Mouse (Mus musculus) pancreas, adult 10 weeks (tissue): Measurements from ENCODE around the gene Scamp2. TPM values are rescaled to one million over a fixed set of nuclear protein-coding genes. Genes with fewer than 3 reads are reported as not detected.

Experiments
- polyA plus RNA-seq: library from polyadenylated mRNA; stranded (reverse); fragments of 350-450 nt; fragmentation: Illumina TruSeq; extraction: RNeasy Lipid Tissue Mini Kit (QIAGEN cat#74804); gene quantifications from one replicate; pipeline ENCODE4 v1.2.3, GENCODE M21; 2015; ENCODE audit warnings: low read depth, low replicate concordance; ENCODE audit not compliant: insufficient read depth

The Scamp2 gene
- polyA plus RNA-seq: 16.5 TPM

GRCm38 (mm10) chr9:57560861-57561710 lies at the start of gene Scamp2:
TSS of gene Scamp2 (plus strand) at chr9:57560943.

GRCm38 (mm10) chr9:57521056-57521911 lies 39.5 kb upstream of the Scamp2 start, which contains the start of gene Cox5a:
TSS of gene Cox5a (plus strand) at chr9:57521274.

GRCm38 (mm10) chr9:57537044-57537727 lies 23.6 kb upstream of the Scamp2 start, which contains the start of gene Fam219b:
TSS of gene Fam219b (plus strand) at chr9:57537528.

GRCm38 (mm10) chr9:57552139-57552887 lies 8.4 kb upstream of the Scamp2 start, which contains the start of gene Mpi:
TSS of gene Mpi (minus strand) at chr9:57552763.

GRCm38 (mm10) chr9:57589224-57590126 lies 28.7 kb downstream of the Scamp2 start, which contains the start of gene Ulk3:
TSS of gene Ulk3 (plus strand) at chr9:57589452.

GRCm38 (mm10) chr9:57606139-57606851 lies 45.6 kb downstream of the Scamp2 start, which contains the start of gene Cplx3:
TSS of gene Cplx3 (minus strand) at chr9:57606281.

GRCm38 (mm10) chr9:57620674-57621073 lies 59.9 kb downstream of the Scamp2 start, which contains the start of gene Lman1l:
TSS of gene Lman1l (minus strand) at chr9:57620774.

Other genes starting within 250 kb of the Scamp2 start
- gene Ppcdc, start 120.8 kb upstream of the Scamp2 start, polyA plus RNA-seq: 10.4 TPM
- gene Scamp5, start 92.9 kb upstream of the Scamp2 start, polyA plus RNA-seq: 5.3 TPM
- 1.4 TPM for gene Rpp25, start 56.9 kb upstream of the Scamp2 start, polyA plus RNA-seq
- gene Cox5a, start 39.7 kb upstream of the Scamp2 start, polyA plus RNA-seq: 66.9 TPM
- 5.0 TPM for gene Fam219b, start 23.4 kb upstream of the Scamp2 start, polyA plus RNA-seq
- 6.3 TPM for gene Mpi, start 8.2 kb upstream of the Scamp2 start, polyA plus RNA-seq
- gene Ulk3, start 28.5 kb downstream of the Scamp2 start, polyA plus RNA-seq: 6.6 TPM
- not detected for gene Cplx3, start 45.3 kb downstream of the Scamp2 start, polyA plus RNA-seq
- gene Lman1l, start 59.8 kb downstream of the Scamp2 start, polyA plus RNA-seq: not detected
- 16.6 TPM for gene Csk, start 92.7 kb downstream of the Scamp2 start, polyA plus RNA-seq
- gene Cyp1a2, start 122.8 kb downstream of the Scamp2 start, polyA plus RNA-seq: not detected
- 2.2 TPM for gene Cyp1a1, start 127.0 kb downstream of the Scamp2 start, polyA plus RNA-seq
- gene Edc3, start 147.6 kb downstream of the Scamp2 start, polyA plus RNA-seq: 2.7 TPM
- gene Clk3, start 204.9 kb downstream of the Scamp2 start, polyA plus RNA-seq: 27.2 TPM